Mouse (Mus musculus) midbrain, postnatal 0 days (tissue): Measurements from ENCODE around the gene Tnpo3. TPM values are rescaled to one million over a fixed set of nuclear protein-coding genes. Genes with fewer than 3 reads are reported as not detected.

Source experiments
- ATAC-seq: fragments of 200-750 bp; cut with Nextera tagmentation; 2 replicates; pipeline ENCODE4 v1.8.0; 2017; ENCODE audit warnings: moderate number of reproducible peaks, mild to moderate bottlenecking, moderate TSS enrichment, moderate library complexity; ENCODE audit not compliant: low FRiP score
- DNase-seq: peaks from one replicate; pipeline ENCODE4 v3.0.0-alpha.2; 2015; ENCODE audit warnings: low spot score
- H3K27ac ChIP-seq: fragments of 300-500 bp; sonication (generic); 2 replicates; pipeline ENCODE4 v1.5.1; 2014; ENCODE audit warnings: low read depth, mild to moderate bottlenecking, low read length, mixed read lengths
- H3K27me3 ChIP-seq: fragments of 300-500 bp; sonication (generic); 2 replicates; pipeline ENCODE4 v1.6.1; 2014; ENCODE audit warnings: low read length, control low read depth, mixed read lengths; ENCODE audit not compliant: insufficient read depth
- H3K36me3 ChIP-seq: fragments of 300-500 bp; sonication (generic); 2 replicates; pipeline ENCODE4 v1.6.1; 2014; ENCODE audit warnings: low read length, control low read depth, mixed read lengths; ENCODE audit not compliant: insufficient read depth
- H3K4me1 ChIP-seq: fragments of 300-500 bp; sonication (generic); 2 replicates; pipeline ENCODE4 v1.6.1; 2014; ENCODE audit warnings: mild to moderate bottlenecking, control low read depth, antibody characterized with exemption, low read length, mixed read lengths; ENCODE audit not compliant: insufficient read depth
- H3K4me2 ChIP-seq: fragments of 300-500 bp; sonication (generic); 2 replicates; pipeline ENCODE4 v1.6.1; 2014; ENCODE audit warnings: low read depth, mild to moderate bottlenecking, low read length, mixed read lengths; ENCODE audit not compliant: poor library complexity, severe bottlenecking
- H3K4me3 ChIP-seq: fragments of 300-500 bp; sonication (generic); 2 replicates; pipeline ENCODE4 v1.5.1; 2014; ENCODE audit warnings: low read depth, mild to moderate bottlenecking, low read length, moderate library complexity
- H3K9ac ChIP-seq: fragments of 300-500 bp; sonication (generic); replicated peaks from 2 replicates; pipeline ENCODE4 v1.6.1; 2014; ENCODE audit warnings: mild to moderate bottlenecking, low read length, moderate library complexity, mixed read lengths; ENCODE audit not compliant: poor library complexity, severe bottlenecking
- H3K9me3 ChIP-seq: fragments of 300-500 bp; sonication (generic); 2 replicates; pipeline ENCODE4 v1.6.1; 2016; ENCODE audit warnings: low read length, control low read depth
- CTCF ChIP-seq: IDR thresholded peaks from 2 replicates; pipeline ENCODE4 v1.5.1; 2016; ENCODE audit warnings: antibody characterized with exemption, mild to moderate bottlenecking
- WGBS: fragments of 180-500 bp; shearing (Covaris S2); extraction: QIAGEN DNeasy Blood & Tissue Kit; methylation state at CpG from one replicate; pipeline ENCODE4 v1.1.7; 2014; 5-methylcytosine and 5-hydroxymethylcytosine counted together
- polyA plus RNA-seq: library from polyadenylated mRNA; unstranded; fragments of >200 nt; fragmentation: Nextera tagmentation; extraction: Ambion mirVana; gene quantifications from 2 replicates; pipeline ENCODE4 v1.2.1, GENCODE M21; 2015
- total RNA-seq: library from RNA; depleted of rRNA; stranded (reverse); fragments of >200 nt; gene quantifications from 2 replicates; pipeline ENCODE4 v1.2.3, GENCODE M21; 2014

Tnpo3 gene
- total and polyA plus RNA-seq, 2 experiments from 2014 or later, result 57.9 to 72.6 TPM

- ATAC-seq (0 out of 2 replicates have a peak, but pooled peaks have one; percentile 15), DNase-seq (peak; percentile 49)
- Histone ChIP-seq H3K27ac (no peak overlapping the region), H3K9ac (no peak overlapping the region), H3K9me3 (no peaks in the 10 kb centered on the region), H3K36me3 (peaks cover 10% of the 10 kb centered on the region), H3K4me2 (no peak overlapping the region), H3K4me1 (0 out of 2 replicates have a peak, but pooled peaks cover 3% of the 10 kb centered on the region), H3K27me3 (no peaks in the 10 kb centered on the region), H3K4me3 (no peak overlapping the region)
- 71% methylated on average over 4 of the region's 4 CpGs for WGBS
- peak; percentile 65 for TF ChIP-seq CTCF
Observed at GRCm38 (mm10) chr6:29536651-29537193, 73.0 kb downstream of the Tnpo3 start.

- ATAC-seq, result no peak
- TF ChIP-seq CTCF, result no peak
- H3K4me2 ChIP-seq, result no peak overlapping the region
Observed at GRCm38 (mm10) chr6:29535316-29535715, 74.4 kb downstream of the Tnpo3 start.

GRCm38 (mm10) chr6:29530050-29530449, 79.6 kb downstream of the Tnpo3 start:
- H3K9me3 ChIP-seq, result no peaks in the 10 kb centered on the region
- no peaks in the 10 kb centered on the region for H3K36me3 ChIP-seq
- no peak for ATAC-seq

More at GRCm38 (mm10) chr6:29535316-29535715, 74.4 kb downstream of the Tnpo3 start:
- H3K27ac ChIP-seq, result no peak overlapping the region
- 0 out of 2 replicates have a peak, but pooled peaks cover 4% of the 10 kb centered on the region for H3K36me3 ChIP-seq
- no peak for DNase-seq
- no peaks in the 10 kb centered on the region for H3K9me3 ChIP-seq
- 75% methylated on average over 6 of the region's 6 CpGs for WGBS
- no peak overlapping the region for H3K4me3 ChIP-seq
- no peak overlapping the region for H3K9ac ChIP-seq
- peaks cover 6% of the 10 kb centered on the region for H3K27me3 ChIP-seq
- H3K4me1 ChIP-seq, result 0 out of 2 replicates have a peak, but pooled peaks cover 3% of the 10 kb centered on the region

GRCm38 (mm10) chr6:29529444-29529820, 80.3 kb downstream of the Tnpo3 start:
- Histone ChIP-seq H3K27me3 (peaks cover 39% of the 10 kb centered on the region), H3K4me1 (0 out of 2 replicates have a peak, but pooled peaks cover 8% of the 10 kb centered on the region)

More at GRCm38 (mm10) chr6:29530050-29530449, 79.6 kb downstream of the Tnpo3 start:
- WGBS, result 66% methylated on average over 4 of the region's 4 CpGs
- Histone ChIP-seq H3K27ac (no peak overlapping the region), H3K9ac (no peak overlapping the region), H3K4me3 (no peak overlapping the region), H3K4me1 (0 out of 2 replicates have a peak, but pooled peaks cover 8% of the 10 kb centered on the region), H3K27me3 (peaks cover 39% of the 10 kb centered on the region), H3K4me2 (no peak overlapping the region)
- no peak for DNase-seq
- no peak for TF ChIP-seq CTCF

GRCm38 (mm10) chr6:29528561-29529443, 80.9 kb downstream of the Tnpo3 start:
- Histone ChIP-seq H3K27ac (no peak overlapping the region), H3K4me3 (no peak overlapping the region), H3K4me1 (0 out of 2 replicates have a peak, but pooled peaks cover 8% of the 10 kb centered on the region), H3K36me3 (no peaks in the 10 kb centered on the region), H3K27me3 (peaks cover 39% of the 10 kb centered on the region), H3K9ac (no peak overlapping the region), H3K9me3 (no peaks in the 10 kb centered on the region), H3K4me2 (no peak overlapping the region)
- ATAC-seq (no peak), DNase-seq (no peak)
- TF ChIP-seq CTCF, result no peak
- 29% methylated on average over 13 of the region's 13 CpGs for WGBS

More at GRCm38 (mm10) chr6:29529444-29529820, 80.3 kb downstream of the Tnpo3 start:
- no peak overlapping the region for H3K27ac ChIP-seq
- no peak for ATAC-seq
- no peaks in the 10 kb centered on the region for H3K9me3 ChIP-seq
- H3K4me3 ChIP-seq, result no peak overlapping the region
- no peaks in the 10 kb centered on the region for H3K36me3 ChIP-seq
- H3K9ac ChIP-seq, result no peak overlapping the region
- TF ChIP-seq CTCF, result no peak
- 35% methylated on average over 2 of the region's 2 CpGs for WGBS
- H3K4me2 ChIP-seq, result no peak overlapping the region
- no peak for DNase-seq

GRCm38 (mm10) chr6:29528165-29528505, 81.6 kb downstream of the Tnpo3 start:
- 12% methylated on average over 8 of the region's 8 CpGs for WGBS
- Histone ChIP-seq H3K36me3 (no peaks in the 10 kb centered on the region), H3K4me3 (peak overlapping the region; percentile 47; the same call in 1 of the 2 replicates), H3K27ac (no peak overlapping the region), H3K27me3 (peaks cover 39% of the 10 kb centered on the region), H3K4me2 (no peak overlapping the region), H3K4me1 (0 out of 2 replicates have a peak, but pooled peaks cover 8% of the 10 kb centered on the region), H3K9me3 (no peaks in the 10 kb centered on the region), H3K9ac (no peak overlapping the region)
- no peak for ATAC-seq
- DNase-seq, result no peak
- TF ChIP-seq CTCF, result no peak
